Mouse (Mus musculus) layer of hippocampus, adult 2 months (tissue): ENCODE measurements at regions not wholly inside any gene's neighbourhood (a gene's known extent, or its start where the extent isn't known, plus 50 kb on each side); places are given as distances from the start of the nearest gene placed in this dataset.

Experiments
- DNase-seq, 2 experiments: peaks; one replicate each; pipeline ENCODE4 v3.0.0; 2022; ENCODE audit warnings: low spot score in 2 of 2
- H3K27ac ChIP-seq: fragments of 200-600 bp; 2 replicates; pipeline ENCODE4 v1.8.1; 2022
- H3K4me3 ChIP-seq: fragments of 200-600 bp; 2 replicates; pipeline ENCODE4 v1.8.1; 2022; ENCODE audit warnings: mild to moderate bottlenecking
- CTCF ChIP-seq: fragments of 200-600 bp; conservative IDR thresholded peaks from 2 replicates; pipeline ENCODE4 v1.8.1; 2022; ENCODE audit warnings: antibody characterized with exemption, mild to moderate bottlenecking, moderate library complexity

DNA sequence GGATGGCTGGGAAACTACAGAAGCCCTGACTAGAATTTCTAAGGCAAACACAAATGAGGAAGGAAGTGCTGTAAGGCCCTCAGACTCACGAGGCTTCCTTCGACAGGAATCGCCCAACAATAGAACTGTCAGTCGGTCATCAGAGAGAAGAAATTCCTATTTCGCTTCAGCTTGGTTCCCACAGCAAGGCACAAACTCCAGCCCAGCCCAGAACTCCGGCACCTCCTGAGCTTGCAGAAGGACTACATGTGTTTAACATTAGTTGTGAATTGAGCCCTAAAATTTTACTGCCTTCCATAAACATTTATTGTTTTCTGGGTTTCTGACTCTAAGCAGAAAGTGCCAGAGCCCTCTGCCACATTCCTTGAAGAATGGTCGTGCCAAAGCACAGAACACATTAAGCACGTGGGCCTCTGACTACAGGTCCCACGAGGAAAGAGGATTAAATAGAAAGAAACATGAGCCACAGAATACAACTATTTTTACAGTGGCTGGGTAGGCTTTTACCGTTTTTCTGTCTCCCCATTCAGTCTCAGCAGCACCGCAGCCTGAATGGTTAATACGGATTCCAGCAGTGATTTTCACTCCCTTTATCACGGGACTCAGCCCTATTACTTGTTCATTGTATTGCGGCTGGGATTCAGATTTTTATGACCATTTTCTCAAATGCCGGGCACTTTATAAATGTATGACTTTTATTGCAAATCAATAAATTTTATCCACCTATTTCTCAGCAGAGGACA, 409.7 kb downstream of the Cbln4 start:
- Histone ChIP-seq H3K4me3 (no peak overlapping the region), H3K27ac (no peak overlapping the region)
- no peak for TF ChIP-seq CTCF
- DNase-seq = no peak

DNA sequence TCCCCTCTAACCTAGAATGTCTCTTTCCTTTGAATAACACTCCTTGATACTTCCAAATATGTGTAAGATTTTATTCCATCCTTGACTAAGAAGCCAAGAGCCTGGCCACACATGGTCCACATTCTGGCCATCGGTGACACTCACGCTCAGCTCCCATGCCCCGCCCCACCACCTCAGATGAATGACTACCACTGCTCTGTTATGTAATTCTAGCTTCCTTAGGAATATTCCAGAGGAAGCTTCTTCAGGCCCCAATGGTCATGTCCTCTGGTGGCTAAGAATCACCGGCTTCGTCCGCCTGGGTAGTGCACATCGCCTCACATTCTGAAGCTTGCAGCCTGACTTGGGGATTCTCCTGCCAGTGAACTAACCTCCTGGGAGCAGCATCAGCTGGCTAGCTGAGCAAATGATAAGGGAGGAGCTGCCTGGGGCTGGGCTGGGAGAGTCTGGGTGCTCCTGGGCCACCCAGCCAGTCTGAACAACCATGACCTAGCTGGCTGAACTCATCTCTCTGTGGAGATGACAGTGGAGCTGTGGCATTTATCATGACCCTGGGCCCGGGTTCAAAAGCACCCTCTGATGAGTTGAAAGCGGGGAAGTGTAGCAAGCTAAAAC, 413.1 kb downstream of the Cbln4 start:
- no peak for DNase-seq
- no peak overlapping the region for H3K4me3 ChIP-seq
- TF ChIP-seq CTCF = no peak
- no peak overlapping the region for H3K27ac ChIP-seq

DNA sequence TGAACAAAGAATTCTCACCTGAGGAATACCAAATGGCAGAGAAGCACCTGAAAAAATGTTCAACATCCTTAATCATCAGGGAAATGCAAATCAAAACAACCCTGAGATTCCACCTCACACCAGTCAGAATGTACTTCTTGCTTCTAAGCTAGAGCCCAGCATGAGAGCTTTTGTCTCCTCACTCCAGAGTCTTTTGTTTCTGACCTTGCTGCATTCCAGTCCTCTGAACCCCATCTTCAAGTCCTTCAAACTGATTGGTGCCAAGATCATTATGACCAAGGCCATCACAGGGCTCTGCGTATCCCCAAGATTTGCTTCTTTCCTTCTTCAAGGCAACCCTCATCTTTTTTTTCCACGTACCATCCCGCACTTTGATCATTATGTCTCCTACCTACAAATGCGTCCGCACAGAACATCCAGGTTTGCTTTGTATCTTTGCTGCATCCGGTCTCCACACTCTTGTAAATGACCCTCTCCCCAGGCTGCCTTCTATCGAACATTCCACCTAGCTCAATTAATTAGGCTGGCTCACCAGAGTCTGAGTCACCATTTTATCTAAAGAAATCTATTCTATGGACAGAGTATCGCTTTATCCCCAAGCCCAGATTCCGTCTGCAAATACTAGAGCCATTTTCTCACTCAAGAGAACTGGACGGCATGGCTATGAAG, 414.9 kb downstream of the Cbln4 start:
- DNase-seq = no peak
- TF ChIP-seq CTCF = no peak
- H3K27ac ChIP-seq = no peak overlapping the region

GRCm38 (mm10) chr2:171620668-171621067, 422.6 kb downstream of the Cbln4 start:
- TF ChIP-seq CTCF = no peak
- Histone ChIP-seq H3K4me3 (no peak overlapping the region), H3K27ac (no peak overlapping the region)
- DNase-seq = no peak

More for the DNA sequence above, 414.9 kb downstream of the Cbln4 start:
- H3K4me3 ChIP-seq = no peak overlapping the region

GRCm38 (mm10) chr2:171620253-171620652, 423.0 kb downstream of the Cbln4 start:
- H3K27ac ChIP-seq = no peak overlapping the region
- H3K4me3 ChIP-seq = no peak overlapping the region
- no peak for DNase-seq
- no peak for TF ChIP-seq CTCF

DNA sequence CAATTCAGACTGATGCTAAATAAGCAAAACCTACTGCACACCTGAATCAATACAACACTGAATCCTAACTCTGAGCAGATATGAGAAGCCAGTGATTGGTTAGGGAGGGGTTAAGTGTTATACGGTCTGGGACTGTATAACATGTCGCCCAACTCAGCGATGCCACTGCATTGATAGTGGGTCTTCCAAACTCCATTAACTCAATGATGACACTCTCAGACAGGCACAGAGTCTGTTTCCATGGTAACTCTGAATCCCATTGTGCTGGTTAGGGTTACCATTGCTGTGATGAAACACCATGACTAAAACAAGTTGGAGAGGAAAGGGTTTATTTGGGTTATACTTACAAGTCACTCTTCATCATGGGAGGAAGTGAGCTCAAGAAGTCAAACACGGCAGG, 424.5 kb downstream of the Cbln4 start:
- Histone ChIP-seq H3K27ac (no peak overlapping the region), H3K4me3 (no peak overlapping the region)
- no peak for DNase-seq
- no peak for TF ChIP-seq CTCF

DNA sequence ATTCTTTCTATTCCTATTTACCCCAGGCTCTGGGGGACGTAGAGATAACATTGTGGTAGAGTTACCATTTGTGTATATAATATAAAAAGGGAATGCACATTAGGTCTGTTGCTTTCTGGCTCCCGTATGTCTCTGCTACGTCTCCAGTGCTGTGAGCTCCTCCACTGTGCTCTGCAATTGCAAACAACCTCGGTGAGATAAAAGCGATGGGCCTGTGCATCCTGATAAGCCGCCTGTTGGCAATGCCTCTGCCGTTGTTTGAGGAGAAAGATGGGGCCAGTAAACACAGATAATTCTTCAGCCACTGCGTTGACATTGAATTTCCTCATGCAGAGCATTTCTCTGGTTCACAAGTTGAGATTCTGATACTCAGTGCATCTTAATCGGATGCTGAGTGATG, 424.9 kb downstream of the Cbln4 start:
- TF ChIP-seq CTCF = no peak
- Histone ChIP-seq H3K27ac (no peak overlapping the region), H3K4me3 (no peak overlapping the region)
- DNase-seq = no peak

DNA sequence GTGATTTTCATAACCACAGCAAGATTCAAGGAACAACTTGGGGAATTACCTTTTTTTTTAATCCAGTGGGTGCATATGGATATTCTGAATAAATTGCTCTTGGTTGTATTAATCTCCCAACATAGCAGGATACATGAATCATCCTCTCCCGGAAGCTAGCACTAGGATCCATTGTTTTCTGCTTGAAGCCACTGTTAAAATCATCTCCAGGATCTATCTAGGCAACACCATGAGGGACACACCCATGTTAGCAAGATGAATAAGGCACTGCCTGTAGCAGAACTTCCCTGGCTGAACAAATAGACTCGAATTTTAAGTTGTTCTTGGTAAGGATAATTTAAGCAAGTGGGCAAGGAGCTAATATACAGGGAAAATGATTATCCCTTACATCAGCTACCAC, 427.8 kb downstream of the Cbln4 start:
- TF ChIP-seq CTCF = no peak
- DNase-seq = no peak

GRCm38 (mm10) chr2:171605064-171605463, 438.2 kb downstream of the Cbln4 start:
- no peak overlapping the region for H3K27ac ChIP-seq
- TF ChIP-seq CTCF = no peak
- DNase-seq = no peak
- no peak overlapping the region for H3K4me3 ChIP-seq

More for the DNA sequence above, 427.8 kb downstream of the Cbln4 start:
- Histone ChIP-seq H3K4me3 (no peak overlapping the region), H3K27ac (no peak overlapping the region)

- no peak for TF ChIP-seq CTCF
- H3K4me3 ChIP-seq = no peak overlapping the region
- DNase-seq = no peak
- no peak overlapping the region for H3K27ac ChIP-seq
Observed at GRCm38 (mm10) chr2:171595240-171595639, 448.0 kb downstream of the Cbln4 start.

GRCm38 (mm10) chr2:171593884-171594283, 449.4 kb downstream of the Cbln4 start:
- no peak for TF ChIP-seq CTCF
- H3K4me3 ChIP-seq = no peak overlapping the region
- no peak overlapping the region for H3K27ac ChIP-seq
- no peak for DNase-seq

DNA sequence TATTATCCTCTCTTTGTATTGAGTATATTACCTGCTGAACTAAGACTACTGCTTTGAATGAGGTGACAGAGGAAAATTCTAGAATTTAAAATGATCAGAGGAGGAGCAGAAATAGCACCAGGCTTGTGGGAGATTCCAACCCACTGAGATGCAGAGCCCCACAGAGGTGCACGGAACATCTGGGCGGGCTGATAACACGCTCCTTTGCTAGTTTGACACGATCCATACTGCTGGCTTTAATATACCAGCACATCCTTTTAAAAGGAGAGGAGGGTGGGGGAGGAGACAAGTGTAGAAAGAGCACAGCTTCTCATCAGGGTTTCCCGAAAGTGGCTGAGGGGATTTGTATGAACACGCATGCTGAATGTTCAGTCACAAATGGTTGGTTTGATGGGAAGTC, 451.0 kb downstream of the Cbln4 start:
- no peak for DNase-seq

GRCm38 (mm10) chr2:171588158-171588557, 455.1 kb downstream of the Cbln4 start:
- Histone ChIP-seq H3K4me3 (no peak overlapping the region), H3K27ac (no peak overlapping the region)
- no peak for TF ChIP-seq CTCF
- no peak for DNase-seq

More for the DNA sequence above, 451.0 kb downstream of the Cbln4 start:
- H3K4me3 ChIP-seq = no peak overlapping the region
- H3K27ac ChIP-seq = no peak overlapping the region
- no peak for TF ChIP-seq CTCF
